Mouse (Mus musculus): Measurements from ENCODE around the gene Itga7. TPM values are rescaled to one million over a fixed set of nuclear protein-coding genes. Genes with fewer than 3 reads are reported as not detected.

Itga7 gene
- polyA plus RNA-seq, 1 experiment from 2014 or later = 3.4 TPM

GRCm38 (mm10) chr10:128996523-128997040 lies 63.0 kb downstream of the Itga7 start:
- Histone ChIP-seq H3K4me1 (ENCODE audit: control insufficient read depth, insufficient read depth, low read length) (no peaks in the 10 kb centered on the region), H3K4me3 (replicated peaks; ENCODE audit: low read depth, low read length) (no peak overlapping the region), H3K36me3 (ENCODE audit: control insufficient read depth, insufficient read depth, low read length) (no peaks in the 10 kb centered on the region), H3K27me3 (ENCODE audit: control insufficient read depth, insufficient read depth, low read length) (no peaks in the 10 kb centered on the region), H3K9ac (replicated peaks; ENCODE audit: low read length) (no peak overlapping the region), H3K9me3 (ENCODE audit: control insufficient read depth, low read length) (no peaks in the 10 kb centered on the region), H3K4me2 (ENCODE audit: low read length) (no peak overlapping the region), H3K27ac (replicated peaks; ENCODE audit: low read depth, low read length) (no peak overlapping the region)
- no peak for DNase-seq
- ATAC-seq (ENCODE audit: low FRiP score, low TSS enrichment) = peak; percentile 40; the same call in 1 of the 2 replicates
- WGBS = 79% methylated on average over 4 of the region's 4 CpGs

DNA sequence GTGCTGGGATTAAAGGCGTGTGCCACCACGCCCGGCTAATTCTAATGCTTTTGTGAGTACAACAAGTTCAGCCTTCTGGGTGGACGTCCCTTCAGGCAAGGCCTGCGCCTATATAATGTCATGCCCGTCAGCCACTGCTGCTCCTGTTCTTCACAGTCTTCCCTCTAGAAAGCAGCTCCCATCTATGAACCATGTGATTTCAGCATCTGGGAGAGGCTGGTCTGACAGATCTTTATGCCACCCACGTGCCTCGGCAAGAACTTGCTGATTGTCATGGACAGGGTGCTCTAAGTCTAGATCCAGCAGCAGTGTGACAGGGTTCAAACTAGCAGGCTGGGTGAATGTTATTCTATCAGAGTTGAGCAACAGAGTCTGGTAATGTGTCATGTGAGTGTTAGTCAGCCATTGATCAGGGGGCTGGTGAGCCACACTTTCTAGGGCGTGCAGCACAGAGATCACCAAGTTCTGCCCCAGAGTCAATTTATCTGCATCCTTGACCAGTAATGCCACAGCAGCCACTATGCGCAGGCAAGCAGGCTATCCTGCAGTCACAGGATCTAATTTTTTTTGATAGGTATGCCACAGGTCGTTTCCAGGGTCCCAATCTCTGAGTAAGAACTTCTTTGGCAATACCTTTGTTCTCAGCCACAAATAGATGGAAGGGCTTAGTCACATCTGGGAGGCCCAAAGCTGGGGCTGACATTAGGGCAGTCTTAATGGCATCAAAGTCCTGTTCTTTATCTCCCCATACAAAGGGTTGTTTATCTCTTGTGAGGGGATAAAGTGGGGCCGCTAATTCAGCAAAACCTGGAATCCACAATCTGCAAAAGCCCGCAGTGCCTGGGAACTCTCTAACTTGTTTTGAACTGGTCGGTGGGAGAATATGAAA lies 70.7 kb downstream of the Itga7 start:
- Histone ChIP-seq H3K27ac (replicated peaks; ENCODE audit: low read depth, low read length) (no peak overlapping the region), H3K4me1 (ENCODE audit: control insufficient read depth, insufficient read depth, low read length) (no peaks in the 10 kb centered on the region), H3K4me3 (replicated peaks; ENCODE audit: low read depth, low read length) (no peak overlapping the region), H3K9me3 (ENCODE audit: control insufficient read depth, low read length) (no peaks in the 10 kb centered on the region), H3K36me3 (ENCODE audit: control insufficient read depth, insufficient read depth, low read length) (no peaks in the 10 kb centered on the region), H3K4me2 (ENCODE audit: low read length) (no peak overlapping the region), H3K9ac (replicated peaks; ENCODE audit: low read length) (no peak overlapping the region), H3K27me3 (ENCODE audit: control insufficient read depth, insufficient read depth, low read length) (no peaks in the 10 kb centered on the region)
- DNase-seq = no peak
- ATAC-seq (ENCODE audit: low FRiP score, low TSS enrichment) = no peak
- WGBS = 72% methylated on average over 14 of the region's 14 CpGs

Other genes starting within 250 kb of the Itga7 start
- gene Rab5b, start 237.6 kb upstream of the Itga7 start, polyA plus RNA-seq (2014; fragmentation: Nextera tagmentation; extraction: Ambion mirVana) = 80.4 and 100 TPM in 2 replicates
- 0.22 and 0.38 TPM in 2 replicates for gene Pmel, start 229.6 kb upstream of the Itga7 start, polyA plus RNA-seq (2014; fragmentation: Nextera tagmentation; extraction: Ambion mirVana)
- gene Cdk2, start 228.8 kb upstream of the Itga7 start, polyA plus RNA-seq (2014; fragmentation: Nextera tagmentation; extraction: Ambion mirVana) = 13.2 and 24.2 TPM in 2 replicates
- 5.7 and 6.2 TPM in 2 replicates for gene Dgka, start 189.0 kb upstream of the Itga7 start, polyA plus RNA-seq (2014; fragmentation: Nextera tagmentation; extraction: Ambion mirVana)
- 46.7 and 60.0 TPM in 2 replicates for gene Pym1, start 185.9 kb upstream of the Itga7 start, polyA plus RNA-seq (2014; fragmentation: Nextera tagmentation; extraction: Ambion mirVana)
- 0.22 and 0.41 TPM in 2 replicates for gene Mmp19, start 142.9 kb upstream of the Itga7 start, polyA plus RNA-seq (2014; fragmentation: Nextera tagmentation; extraction: Ambion mirVana)
- 38.6 and 42.7 TPM in 2 replicates for gene Dnajc14, start 129.8 kb upstream of the Itga7 start, polyA plus RNA-seq (2014; fragmentation: Nextera tagmentation; extraction: Ambion mirVana)
- 11.7 and 13.1 TPM in 2 replicates for gene Tmem198b, start 129.4 kb upstream of the Itga7 start, polyA plus RNA-seq (2014; fragmentation: Nextera tagmentation; extraction: Ambion mirVana)
- gene Sarnp, start 116.5 kb upstream of the Itga7 start, polyA plus RNA-seq (2014; fragmentation: Nextera tagmentation; extraction: Ambion mirVana) = 150 and 152 TPM in 2 replicates
- gene Ormdl2, start 112.2 kb upstream of the Itga7 start, polyA plus RNA-seq (2014; fragmentation: Nextera tagmentation; extraction: Ambion mirVana) = 23.4 and 24.8 TPM in 2 replicates
- 7.9 and 9.6 TPM in 2 replicates for gene Gdf11, start 42.1 kb upstream of the Itga7 start, polyA plus RNA-seq (2014; fragmentation: Nextera tagmentation; extraction: Ambion mirVana)
- 120 and 138 TPM in 2 replicates for gene Cd63, start 32.8 kb upstream of the Itga7 start, polyA plus RNA-seq (2014; fragmentation: Nextera tagmentation; extraction: Ambion mirVana)
- gene Rdh5, start 10.9 kb upstream of the Itga7 start, polyA plus RNA-seq (2014; fragmentation: Nextera tagmentation; extraction: Ambion mirVana) = 11.6 and 15.2 TPM in 2 replicates
- 249 and 282 TPM in 2 replicates for gene Bloc1s1, start 9.8 kb upstream of the Itga7 start, polyA plus RNA-seq (2014; fragmentation: Nextera tagmentation; extraction: Ambion mirVana)
- not detected in 2 replicates for gene Mettl7b, start 27.2 kb downstream of the Itga7 start, polyA plus RNA-seq (2014; fragmentation: Nextera tagmentation; extraction: Ambion mirVana)
- gene Olfr9, start 55.6 kb downstream of the Itga7 start, polyA plus RNA-seq (2014; fragmentation: Nextera tagmentation; extraction: Ambion mirVana) = not detected in 2 replicates
- not detected in 2 replicates for gene Olfr763, start 77.0 kb downstream of the Itga7 start, polyA plus RNA-seq (2014; fragmentation: Nextera tagmentation; extraction: Ambion mirVana)
- gene Olfr764-ps1, start 106.1 kb downstream of the Itga7 start, polyA plus RNA-seq (2014; fragmentation: Nextera tagmentation; extraction: Ambion mirVana) = not detected in 2 replicates
- gene Olfr765, start 116.2 kb downstream of the Itga7 start, polyA plus RNA-seq (2014; fragmentation: Nextera tagmentation; extraction: Ambion mirVana) = not detected in 2 replicates
- gene Olfr766-ps1, start 135.2 kb downstream of the Itga7 start, polyA plus RNA-seq (2014; fragmentation: Nextera tagmentation; extraction: Ambion mirVana) = not detected in 2 replicates
- gene Olfr767, start 149.1 kb downstream of the Itga7 start, polyA plus RNA-seq (2014; fragmentation: Nextera tagmentation; extraction: Ambion mirVana) = not detected in 2 replicates
- gene Olfr768, start 165.6 kb downstream of the Itga7 start, polyA plus RNA-seq (2014; fragmentation: Nextera tagmentation; extraction: Ambion mirVana) = not detected in 2 replicates
- gene Olfr769, start 184.0 kb downstream of the Itga7 start, polyA plus RNA-seq (2014; fragmentation: Nextera tagmentation; extraction: Ambion mirVana) = not detected in 2 replicates
- gene Olfr770, start 205.2 kb downstream of the Itga7 start, polyA plus RNA-seq (2014; fragmentation: Nextera tagmentation; extraction: Ambion mirVana) = not detected in 2 replicates
- not detected in 2 replicates for gene Olfr771, start 230.9 kb downstream of the Itga7 start, polyA plus RNA-seq (2014; fragmentation: Nextera tagmentation; extraction: Ambion mirVana)
- gene Olfr772, start 244.1 kb downstream of the Itga7 start, polyA plus RNA-seq (2014; fragmentation: Nextera tagmentation; extraction: Ambion mirVana) = not detected in 2 replicates